Mouse (Mus musculus): ENCODE measurements around the gene Zfp867. TPM values are rescaled to one million over a fixed set of nuclear protein-coding genes. Genes with fewer than 3 reads are reported as not detected.

The Zfp867 gene
- total RNA-seq, 1 experiment = 5.9 TPM

GRCm38 (mm10) chr11:59428057-59428660 is 44.1 kb downstream of the Zfp867 start:
- in situ Hi-C loops (cut with MboI; ENCODE audit: low sequenced_read_pairs in 2 of 2, unreplicated experiment in 2 of 2) = no loop called here
- no peaks in the 10 kb centered on the region for H3K9me3 ChIP-seq (ENCODE audit: control insufficient read depth, insufficient read depth, low read depth, low read length)
- no peaks in the 10 kb centered on the region for H3K4me1 ChIP-seq (ENCODE audit: control insufficient read depth in 2 of 2, insufficient read depth in 2 of 2, low read length in 2 of 2, poor library complexity in 1 of 2)
- peaks cover 27% of the 10 kb centered on the region for H3K36me3 ChIP-seq (ENCODE audit: control insufficient read depth, insufficient read depth, low read length, poor library complexity, severe bottlenecking)
- no peak overlapping the region for H3K27ac ChIP-seq (ENCODE audit: insufficient read depth, low read depth, low read length, poor library complexity, severe bottlenecking)
- no peak overlapping the region for H3K4me3 ChIP-seq (ENCODE audit: insufficient read depth in 1 of 2, low read depth in 1 of 2, low read length in 2 of 2, poor library complexity in 1 of 2, severe bottlenecking in 1 of 2)
- DNase-seq (ENCODE audit: low read depth, low spot score) = no peak
- H3K9ac ChIP-seq (ENCODE audit: insufficient read depth, low read depth, low read length, poor library complexity, severe bottlenecking) = no peak overlapping the region
- no peak for TF ChIP-seq HCFC1 (IDR thresholded peaks at IDR 0.05; ENCODE audit: borderline replicate concordance, insufficient read depth, low read length)
- TF ChIP-seq CHD2 (IDR thresholded peaks at IDR 0.05; ENCODE audit: low read depth, low read length) = no peak
- TF ChIP-seq ZC3H11A (IDR thresholded peaks at IDR 0.05; ENCODE audit: borderline replicate concordance, low read depth, low read length) = no peak
- TF ChIP-seq ZNF384 (IDR thresholded peaks at IDR 0.05; ENCODE audit: low read depth, low read length) = no peak
- TF ChIP-seq MAFK (IDR thresholded peaks at IDR 0.05; ENCODE audit: insufficient read depth, low read depth, low read length) = no peak

- Histone ChIP-seq H3K9me3 (ENCODE audit: control insufficient read depth, insufficient read depth, low read depth, low read length) (no peaks in the 10 kb centered on the region), H3K4me3 (ENCODE audit: insufficient read depth in 1 of 2, low read depth in 1 of 2, low read length in 2 of 2, poor library complexity in 1 of 2, severe bottlenecking in 1 of 2) (no peak overlapping the region), H3K27ac (ENCODE audit: insufficient read depth, low read depth, low read length, poor library complexity, severe bottlenecking) (no peak overlapping the region), H3K9ac (ENCODE audit: insufficient read depth, low read depth, low read length, poor library complexity, severe bottlenecking) (no peak overlapping the region), H3K4me1 (ENCODE audit: control insufficient read depth in 2 of 2, insufficient read depth in 2 of 2, low read length in 2 of 2, poor library complexity in 1 of 2) (no peaks in the 10 kb centered on the region), H3K36me3 (ENCODE audit: control insufficient read depth, insufficient read depth, low read length, poor library complexity, severe bottlenecking) (peaks cover 31% of the 10 kb centered on the region)
- DNase-seq (ENCODE audit: low read depth, low spot score) = no peak
- no peak for TF ChIP-seq HCFC1 (IDR thresholded peaks at IDR 0.05; ENCODE audit: borderline replicate concordance, insufficient read depth, low read length)
- no peak for TF ChIP-seq ZNF384 (IDR thresholded peaks at IDR 0.05; ENCODE audit: low read depth, low read length)
- in situ Hi-C loops (cut with MboI; ENCODE audit: low sequenced_read_pairs in 2 of 2, unreplicated experiment in 2 of 2) = no loop called here
Observed at GRCm38 (mm10) chr11:59425671-59426101, 46.6 kb downstream of the Zfp867 start.

GRCm38 (mm10) chr11:59423010-59423588 is 49.2 kb downstream of the Zfp867 start:
- H3K9me3 ChIP-seq (ENCODE audit: control insufficient read depth, insufficient read depth, low read depth, low read length) = no peaks in the 10 kb centered on the region
- no peak overlapping the region for H3K9ac ChIP-seq (ENCODE audit: insufficient read depth, low read depth, low read length, poor library complexity, severe bottlenecking)
- no peak for TF ChIP-seq MAFK (IDR thresholded peaks at IDR 0.05; ENCODE audit: insufficient read depth, low read depth, low read length)
- TF ChIP-seq CHD2 (IDR thresholded peaks at IDR 0.05; ENCODE audit: low read depth, low read length) = no peak
- H3K27ac ChIP-seq (ENCODE audit: insufficient read depth, low read depth, low read length, poor library complexity, severe bottlenecking) = no peak overlapping the region
- H3K4me3 ChIP-seq (ENCODE audit: insufficient read depth in 1 of 2, low read depth in 1 of 2, low read length in 2 of 2, poor library complexity in 1 of 2, severe bottlenecking in 1 of 2) = no peak overlapping the region
- in situ Hi-C loops (cut with MboI; ENCODE audit: low sequenced_read_pairs in 2 of 2, unreplicated experiment in 2 of 2) = no loop called here
- DNase-seq (ENCODE audit: low read depth, low spot score) = no peak
- H3K4me1 ChIP-seq (ENCODE audit: control insufficient read depth in 2 of 2, insufficient read depth in 2 of 2, low read length in 2 of 2, poor library complexity in 1 of 2) = no peaks in the 10 kb centered on the region
- H3K36me3 ChIP-seq (ENCODE audit: control insufficient read depth, insufficient read depth, low read length, poor library complexity, severe bottlenecking) = peaks cover 31% of the 10 kb centered on the region

- no peak for TF ChIP-seq ZC3H11A (IDR thresholded peaks at IDR 0.05; ENCODE audit: borderline replicate concordance, low read depth, low read length)
- no peak for TF ChIP-seq MAFK (IDR thresholded peaks at IDR 0.05; ENCODE audit: insufficient read depth, low read depth, low read length)
- TF ChIP-seq HCFC1 (IDR thresholded peaks at IDR 0.05; ENCODE audit: borderline replicate concordance, insufficient read depth, low read length) = no peak
- TF ChIP-seq ZNF384 (IDR thresholded peaks at IDR 0.05; ENCODE audit: low read depth, low read length) = no peak
- no peak for TF ChIP-seq CHD2 (IDR thresholded peaks at IDR 0.05; ENCODE audit: low read depth, low read length)
- no peak overlapping the region for H3K9ac ChIP-seq (ENCODE audit: insufficient read depth, low read depth, low read length, poor library complexity, severe bottlenecking)
- no peaks in the 10 kb centered on the region for H3K9me3 ChIP-seq (ENCODE audit: control insufficient read depth, insufficient read depth, low read depth, low read length)
- no peak overlapping the region for H3K4me3 ChIP-seq (ENCODE audit: insufficient read depth in 1 of 2, low read depth in 1 of 2, low read length in 2 of 2, poor library complexity in 1 of 2, severe bottlenecking in 1 of 2)
- no peaks in the 10 kb centered on the region for H3K4me1 ChIP-seq (ENCODE audit: control insufficient read depth in 2 of 2, insufficient read depth in 2 of 2, low read length in 2 of 2, poor library complexity in 1 of 2)
- in situ Hi-C loops (cut with MboI; ENCODE audit: low sequenced_read_pairs in 2 of 2, unreplicated experiment in 2 of 2) = no loop called here
- H3K27ac ChIP-seq (ENCODE audit: insufficient read depth, low read depth, low read length, poor library complexity, severe bottlenecking) = no peak overlapping the region
- no peak for DNase-seq (ENCODE audit: low read depth, low spot score)
- peaks cover 27% of the 10 kb centered on the region; the same call in 1 of the 2 replicates for H3K36me3 ChIP-seq (ENCODE audit: control insufficient read depth, insufficient read depth, low read length, poor library complexity, severe bottlenecking)
Observed at GRCm38 (mm10) chr11:59421967-59422366, 50.3 kb downstream of the Zfp867 start.

- H3K36me3 ChIP-seq (ENCODE audit: control insufficient read depth, insufficient read depth, low read length, poor library complexity, severe bottlenecking) = peaks cover 23% of the 10 kb centered on the region; the same call in 1 of the 2 replicates
- no peaks in the 10 kb centered on the region for H3K9me3 ChIP-seq (ENCODE audit: control insufficient read depth, insufficient read depth, low read depth, low read length)
- no peaks in the 10 kb centered on the region for H3K4me1 ChIP-seq (ENCODE audit: control insufficient read depth in 2 of 2, insufficient read depth in 2 of 2, low read length in 2 of 2, poor library complexity in 1 of 2)
- no peak overlapping the region for H3K27ac ChIP-seq (ENCODE audit: insufficient read depth, low read depth, low read length, poor library complexity, severe bottlenecking)
- H3K9ac ChIP-seq (ENCODE audit: insufficient read depth, low read depth, low read length, poor library complexity, severe bottlenecking) = no peak overlapping the region
- no peak for TF ChIP-seq ZC3H11A (IDR thresholded peaks at IDR 0.05; ENCODE audit: borderline replicate concordance, low read depth, low read length)
- in situ Hi-C loops (cut with MboI; ENCODE audit: low sequenced_read_pairs in 2 of 2, unreplicated experiment in 2 of 2) = no loop called here
- DNase-seq (ENCODE audit: low read depth, low spot score) = no peak
- H3K4me3 ChIP-seq (ENCODE audit: insufficient read depth in 1 of 2, low read depth in 1 of 2, low read length in 2 of 2, poor library complexity in 1 of 2, severe bottlenecking in 1 of 2) = no peak overlapping the region
Observed at GRCm38 (mm10) chr11:59421436-59421835, 50.8 kb downstream of the Zfp867 start.
